Mouse (Mus musculus) regulatory T cell (primary cell): ENCODE measurements around the gene Gm49486.

Experiments
- in situ Hi-C: fragments of 300-600 bp; cut with MboI, MseI; formaldehyde crosslinking; loops from one replicate; pipeline ENCODE4 v1.15.1; 2025; ENCODE audit warnings: high pct_unique_total_duplicates

Gene Gm49486

GRCm38 (mm10) chr15:79270317-79271123 is 41.3 kb downstream of the Gm49486 start:
- in situ Hi-C loops, result no loop called here

DNA sequence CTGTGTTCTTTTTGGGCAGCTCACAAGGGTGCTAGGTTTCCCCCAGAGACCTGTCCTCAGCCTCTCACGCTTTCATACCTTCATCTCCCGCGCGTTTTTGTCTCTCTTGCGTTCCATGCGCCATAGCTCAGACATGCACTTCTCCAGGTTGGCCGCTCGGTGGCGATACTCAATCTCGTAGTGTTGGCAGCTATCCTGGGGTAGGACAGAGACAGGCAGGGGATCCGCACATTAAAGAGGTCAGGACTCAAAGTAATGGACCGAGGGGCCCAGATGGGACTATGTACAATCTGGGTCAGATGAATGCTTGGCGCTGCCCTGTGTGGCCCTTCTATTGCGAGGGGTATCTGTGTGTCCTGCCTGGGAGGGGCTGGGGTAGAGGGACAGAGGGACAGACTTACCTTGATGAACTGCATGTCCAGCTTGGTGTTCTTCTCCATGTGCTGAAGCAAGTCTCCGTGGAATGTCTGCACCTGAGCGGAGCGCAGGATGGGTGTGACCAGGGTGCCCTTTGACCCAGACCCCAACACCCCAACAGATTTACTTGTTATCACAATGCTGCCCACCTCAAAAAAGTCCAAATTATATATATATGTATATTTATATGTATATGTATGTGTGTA is 42.0 kb downstream of the Gm49486 start:
- in situ Hi-C loops, result no loop called here

DNA sequence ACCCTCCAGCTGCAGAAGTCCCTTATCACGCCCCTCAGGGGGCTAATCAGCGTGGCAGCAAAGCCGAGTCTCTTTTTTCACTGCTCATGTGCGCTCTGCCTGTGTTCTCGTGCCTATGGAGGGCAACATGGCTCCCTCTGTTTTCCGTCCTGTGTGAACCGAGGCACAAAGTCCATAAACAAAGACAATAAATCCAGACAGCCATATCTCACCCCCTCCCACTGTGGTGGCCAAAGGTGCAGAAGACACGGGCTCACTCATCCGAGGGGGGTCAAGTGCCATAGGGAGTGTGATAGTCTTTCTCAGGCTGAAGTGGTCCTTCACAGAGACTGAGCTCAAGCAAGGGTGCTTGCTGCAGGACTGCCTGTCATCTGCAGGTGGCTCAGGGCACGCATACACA is 43.8 kb downstream of the Gm49486 start:
- in situ Hi-C loops, result no loop called here

GRCm38 (mm10) chr15:79277728-79278127 is 48.5 kb downstream of the Gm49486 start:
- in situ Hi-C loops, result no loop called here

DNA sequence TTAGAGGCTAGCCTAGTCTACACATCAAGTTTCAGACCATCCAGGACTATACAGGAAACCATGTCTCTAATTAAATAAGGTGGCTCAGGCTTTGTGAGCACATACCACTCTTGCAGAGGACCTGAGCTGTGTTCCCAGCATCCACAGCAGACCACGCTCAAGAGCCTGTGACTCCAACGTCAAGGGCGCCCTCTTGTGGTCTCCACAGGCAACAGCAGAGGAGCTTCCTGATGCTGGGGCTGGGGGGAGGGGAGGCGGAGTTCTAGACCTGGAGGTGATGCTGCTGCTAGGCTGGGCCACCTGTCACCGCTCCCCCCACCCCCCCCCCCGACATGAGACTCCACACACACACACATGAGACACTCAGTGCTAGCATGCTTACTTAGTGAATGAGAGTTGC is 51.0 kb downstream of the Gm49486 start:
- in situ Hi-C loops, result no loop called here

GRCm38 (mm10) chr15:79280850-79281249 is 51.7 kb downstream of the Gm49486 start:
- in situ Hi-C loops, result no loop called here

- in situ Hi-C loops, result no loop called here
Measured at GRCm38 (mm10) chr15:79281389-79281788, 52.2 kb downstream of the Gm49486 start.

- in situ Hi-C loops, result no loop called here
Measured at GRCm38 (mm10) chr15:79282434-79282833, 53.2 kb downstream of the Gm49486 start.

- in situ Hi-C loops, result no loop called here
Measured at GRCm38 (mm10) chr15:79283371-79283770, 54.2 kb downstream of the Gm49486 start.

GRCm38 (mm10) chr15:79285399-79285798 is 56.2 kb downstream of the Gm49486 start, which contains the start of gene Baiap2l2:
TSS of gene Baiap2l2 (minus strand) at chr15:79285537.
- in situ Hi-C loops, result no loop called here

DNA sequence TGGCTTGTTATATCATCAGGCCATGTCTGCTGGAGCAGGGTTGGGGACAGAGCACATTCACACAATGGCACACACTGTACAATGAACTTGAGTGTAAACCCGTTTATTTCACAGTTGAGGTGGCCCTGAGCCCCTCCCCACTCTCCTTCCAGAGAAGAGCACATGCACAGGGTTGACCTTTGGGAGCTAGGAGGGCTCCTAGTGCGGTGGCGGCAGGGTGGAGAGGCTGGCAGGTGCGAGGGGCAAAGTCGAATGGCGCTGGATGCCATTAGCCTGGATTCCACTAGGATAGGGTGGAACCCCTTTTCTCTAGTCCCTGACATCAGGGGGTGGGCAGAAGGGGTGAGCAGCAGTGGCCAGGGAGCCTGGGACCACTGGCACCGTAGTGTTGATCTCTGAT is 57.0 kb downstream of the Gm49486 start:
- in situ Hi-C loops, result no loop called here

- in situ Hi-C loops, result no loop called here
Measured at GRCm38 (mm10) chr15:79287091-79287490, 57.9 kb downstream of the Gm49486 start.

DNA sequence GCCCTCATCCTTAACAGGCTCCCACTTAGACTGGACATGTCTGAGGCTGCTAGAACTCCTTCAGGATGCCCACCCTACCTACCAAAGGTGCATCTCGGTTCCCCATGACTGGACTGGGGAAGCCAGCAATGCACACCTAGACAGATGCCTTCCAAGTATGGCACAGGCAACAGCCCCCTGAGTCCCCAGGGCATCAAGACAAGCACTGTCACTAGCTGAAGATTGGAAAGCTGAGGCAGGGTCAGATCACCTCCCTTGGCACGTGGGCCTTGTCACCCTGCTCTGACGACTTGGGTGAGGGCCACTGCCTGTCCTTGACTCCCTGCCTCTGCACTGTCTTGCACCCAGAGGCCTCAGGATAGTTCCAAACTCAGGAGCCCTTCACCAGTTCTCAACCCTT is 59.2 kb downstream of the Gm49486 start:
- in situ Hi-C loops, result no loop called here

DNA sequence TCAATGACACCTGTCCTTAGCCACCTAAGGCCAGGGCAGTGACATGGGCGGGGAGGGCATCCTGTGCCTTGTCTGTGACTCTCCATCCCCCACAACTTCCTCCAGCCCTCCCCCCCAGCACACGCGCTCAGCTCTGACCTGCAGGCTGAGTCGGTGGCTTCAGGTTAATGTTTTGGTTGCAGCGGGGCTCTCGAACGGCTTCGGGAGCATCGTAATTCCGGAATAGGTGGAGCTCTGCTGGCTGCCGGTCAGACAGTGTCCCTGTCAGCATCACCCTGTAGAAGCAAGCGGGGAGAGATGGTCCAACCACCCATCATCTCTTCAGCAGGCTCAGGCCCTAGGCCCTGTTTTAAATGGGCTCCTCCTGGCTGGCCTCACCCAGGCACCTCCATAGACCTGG is 60.2 kb downstream of the Gm49486 start:
- in situ Hi-C loops, result no loop called here

DNA sequence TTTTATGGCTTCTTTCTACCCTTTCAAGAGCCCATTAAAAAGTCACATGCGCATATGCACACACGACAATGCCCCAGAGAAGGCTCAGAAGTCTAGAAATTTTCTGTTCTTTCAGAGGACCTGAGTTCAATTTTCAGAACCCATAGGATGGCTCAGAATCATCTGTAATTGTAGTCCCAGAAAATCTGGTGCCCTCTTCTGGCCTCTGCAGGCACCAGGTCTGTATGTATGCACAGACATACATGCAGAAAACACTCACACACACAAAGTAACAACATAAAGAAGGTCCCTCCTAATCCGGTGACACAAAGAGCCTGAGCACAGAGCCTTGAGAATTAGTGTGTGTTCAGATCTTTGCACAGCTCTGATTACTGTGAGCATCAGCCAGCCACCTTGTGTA is 61.1 kb downstream of the Gm49486 start:
- in situ Hi-C loops, result no loop called here

GRCm38 (mm10) chr15:79292779-79293178 is 63.6 kb downstream of the Gm49486 start:
- in situ Hi-C loops, result no loop called here

DNA sequence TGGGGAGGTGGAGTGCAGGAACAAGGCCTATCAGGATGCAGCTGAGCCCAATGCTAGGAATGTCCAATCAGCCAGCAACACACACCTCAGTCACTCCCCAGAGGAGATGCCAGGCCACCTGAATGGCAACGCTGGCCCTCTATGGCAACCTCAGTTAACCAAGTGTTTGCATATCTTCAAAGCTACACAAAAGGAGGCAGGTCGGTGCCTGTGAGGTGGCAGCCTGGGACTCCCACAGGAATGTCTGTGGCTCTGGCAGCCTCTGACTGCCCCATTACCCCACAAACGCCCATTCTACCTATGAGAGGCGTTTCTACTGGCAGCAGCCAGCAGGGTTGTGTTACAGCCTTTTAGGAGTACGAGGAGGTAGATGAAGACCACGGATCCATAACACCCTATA is 69.4 kb downstream of the Gm49486 start:
- in situ Hi-C loops, result no loop called here

- in situ Hi-C loops, result no loop called here
Measured at GRCm38 (mm10) chr15:79299563-79300155, 70.5 kb downstream of the Gm49486 start.

DNA sequence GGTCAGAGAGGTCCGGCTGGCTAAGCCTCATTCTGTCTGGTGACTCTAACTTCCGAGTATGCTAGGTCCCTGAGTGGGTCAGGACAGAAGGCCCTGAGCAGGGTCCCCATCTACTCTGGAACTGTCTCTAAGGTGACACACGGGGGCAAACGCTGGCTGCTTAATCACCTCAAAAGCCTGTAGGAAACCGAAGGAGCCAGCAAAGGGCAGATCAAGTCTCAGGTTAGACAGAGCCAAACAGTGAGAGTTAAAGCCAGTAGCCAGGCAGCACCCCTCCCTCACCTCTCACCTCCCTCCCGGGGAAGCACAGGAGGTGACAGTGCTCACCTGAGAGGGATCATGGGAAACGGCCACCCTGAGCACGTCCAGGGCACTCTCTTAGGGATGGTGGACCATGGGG is 74.5 kb downstream of the Gm49486 start:
- in situ Hi-C loops, result no loop called here

DNA sequence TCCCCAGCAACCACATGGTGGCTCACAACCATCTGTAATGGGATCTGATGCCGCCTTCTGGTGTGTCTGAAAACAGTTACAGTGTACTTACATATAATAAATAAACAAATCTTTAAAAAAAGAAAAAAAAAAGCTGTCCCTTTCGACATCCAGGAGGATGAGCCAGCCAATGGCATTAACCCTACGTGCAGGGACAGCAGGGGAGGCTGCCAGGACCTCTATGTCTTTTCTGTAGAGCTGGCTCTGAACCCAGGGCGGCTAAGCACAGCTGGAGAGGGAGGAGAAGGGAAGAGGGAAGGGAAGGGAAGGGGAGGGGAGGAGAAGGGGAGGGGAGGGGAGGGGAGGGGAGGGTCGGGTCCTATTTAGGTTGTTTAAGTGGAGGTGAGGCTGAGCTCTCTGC is 75.6 kb downstream of the Gm49486 start:
- in situ Hi-C loops, result no loop called here

GRCm38 (mm10) chr15:79306043-79306637 is 76.9 kb downstream of the Gm49486 start:
- in situ Hi-C loops, result no loop called here
